Mouse (Mus musculus): ENCODE data around the gene Ugt1a1. TPM values are rescaled to one million over a fixed set of nuclear protein-coding genes. Genes with fewer than 3 reads are reported as not detected.

Ugt1a1 gene
- polyA plus RNA-seq, 1 experiment = 9.0 TPM

GRCm38 (mm10) chr1:88234646-88235045, 22.9 kb downstream of the Ugt1a1 start:
- DNase-seq (ENCODE audit: low spot score) = no peak

- peak; percentile 49 for DNase-seq (ENCODE audit: low spot score)
Observed at GRCm38 (mm10) chr1:88235046-88235893, 23.5 kb downstream of the Ugt1a1 start.

- no peak for DNase-seq (ENCODE audit: low spot score)
Observed at GRCm38 (mm10) chr1:88235894-88236415, 24.2 kb downstream of the Ugt1a1 start.

- DNase-seq (ENCODE audit: low spot score) = peak; percentile 57
Observed at GRCm38 (mm10) chr1:88237311-88237710, 25.6 kb downstream of the Ugt1a1 start.

GRCm38 (mm10) chr1:88238771-88239170, 27.0 kb downstream of the Ugt1a1 start:
- DNase-seq (ENCODE audit: low spot score) = no peak

- DNase-seq (ENCODE audit: low spot score) = peak; percentile 34
Observed at GRCm38 (mm10) chr1:88240072-88240471, 28.3 kb downstream of the Ugt1a1 start.

DNA sequence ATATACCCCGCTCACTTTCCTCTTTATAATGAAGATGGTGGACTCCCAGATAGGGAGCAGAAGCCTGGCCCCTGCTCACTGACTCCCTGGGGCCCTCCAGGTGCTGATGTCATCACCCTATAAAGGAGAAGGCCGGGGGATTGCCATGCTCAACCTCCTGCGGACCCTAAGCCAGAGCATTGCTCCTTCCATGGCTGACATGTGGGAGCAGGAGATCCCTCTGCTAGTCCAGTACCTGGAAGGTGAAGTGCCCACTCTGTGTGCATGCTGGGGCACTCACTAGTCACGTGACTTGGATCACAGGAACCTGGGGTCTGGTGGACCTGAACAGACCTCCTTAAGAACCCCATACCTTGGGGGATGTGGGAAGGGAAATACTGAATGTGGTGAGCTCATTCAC, 28.8 kb downstream of the Ugt1a1 start:
- peak; percentile 43 for DNase-seq (ENCODE audit: low spot score)

DNA sequence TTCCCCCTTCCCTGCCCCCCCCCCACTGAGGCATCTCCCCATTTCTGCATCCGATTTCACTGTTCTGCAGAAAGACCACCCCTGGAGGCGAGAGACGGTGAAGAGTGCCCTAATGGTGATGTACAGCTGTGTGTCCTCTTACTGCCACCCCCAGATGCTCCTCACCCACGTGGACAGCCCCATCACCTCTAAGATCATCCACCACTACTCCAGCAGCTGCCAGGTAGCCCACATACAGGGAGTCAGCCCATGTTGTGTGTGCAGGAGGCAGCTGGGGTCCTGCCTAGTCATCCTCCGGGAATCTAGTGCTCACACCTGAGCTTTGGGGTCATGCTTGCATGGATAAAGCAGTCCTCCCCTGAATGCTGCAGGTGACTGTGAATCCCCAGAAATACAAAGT, 32.1 kb downstream of the Ugt1a1 start:
- DNase-seq (ENCODE audit: low spot score) = no peak

- no peak for DNase-seq (ENCODE audit: low spot score)
Observed at GRCm38 (mm10) chr1:88245881-88246280, 34.1 kb downstream of the Ugt1a1 start.

GRCm38 (mm10) chr1:88246386-88246785, 34.6 kb downstream of the Ugt1a1 start:
- no peak for DNase-seq (ENCODE audit: low spot score)

- DNase-seq (ENCODE audit: low spot score) = no peak
Observed at GRCm38 (mm10) chr1:88247660-88248059, 35.9 kb downstream of the Ugt1a1 start.

DNA sequence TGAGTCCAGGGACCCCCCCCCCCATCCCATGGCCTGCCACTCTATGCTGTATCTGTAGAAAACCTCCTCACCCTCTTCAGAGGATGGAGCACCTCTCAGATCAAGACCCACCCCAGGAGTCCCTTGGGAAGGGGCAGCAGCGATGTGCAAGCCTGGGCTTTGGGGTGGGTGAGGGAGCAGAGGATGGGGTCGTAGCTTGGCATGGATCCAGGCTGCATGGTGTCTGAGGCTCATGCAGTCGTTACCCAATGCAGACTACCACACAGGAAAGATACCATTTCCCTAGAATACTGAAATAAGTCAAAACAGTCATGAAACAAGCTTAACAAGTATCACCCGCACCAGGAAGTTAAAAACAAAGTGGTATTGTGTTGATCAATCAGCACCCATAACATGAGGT, 36.9 kb downstream of the Ugt1a1 start:
- DNase-seq (ENCODE audit: low spot score) = no peak

- DNase-seq (ENCODE audit: low spot score) = no peak
Observed at GRCm38 (mm10) chr1:88249596-88249995, 37.8 kb downstream of the Ugt1a1 start.

GRCm38 (mm10) chr1:88250023-88250422, 38.3 kb downstream of the Ugt1a1 start:
- no peak for DNase-seq (ENCODE audit: low spot score)

- DNase-seq (ENCODE audit: low spot score) = no peak
Observed at GRCm38 (mm10) chr1:88253106-88253505, 41.3 kb downstream of the Ugt1a1 start.

DNA sequence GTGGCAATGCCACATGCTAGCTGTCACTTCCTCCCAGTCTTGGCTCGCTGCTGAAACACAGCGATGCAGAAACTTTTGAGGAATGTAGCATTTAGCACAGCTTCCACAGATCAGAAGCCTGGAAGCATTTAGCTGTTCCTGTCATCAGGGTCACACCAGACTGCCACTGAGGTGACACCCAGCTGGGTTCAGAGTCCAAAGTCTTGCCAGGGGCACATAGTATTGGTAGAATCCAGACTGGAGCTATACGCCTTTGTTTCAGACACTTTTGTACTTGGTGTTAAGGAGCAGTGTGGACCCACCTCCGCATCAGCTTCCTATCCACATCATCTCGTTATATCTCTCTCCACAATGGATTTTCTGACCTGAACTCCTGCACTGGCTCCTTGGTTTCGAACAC, 41.8 kb downstream of the Ugt1a1 start:
- no peak for DNase-seq (ENCODE audit: low spot score)

GRCm38 (mm10) chr1:88254793-88255465, 43.2 kb downstream of the Ugt1a1 start:
- DNase-seq (ENCODE audit: low spot score) = no peak

GRCm38 (mm10) chr1:88255466-88255857, 43.7 kb downstream of the Ugt1a1 start:
- DNase-seq (ENCODE audit: low spot score) = no peak

DNA sequence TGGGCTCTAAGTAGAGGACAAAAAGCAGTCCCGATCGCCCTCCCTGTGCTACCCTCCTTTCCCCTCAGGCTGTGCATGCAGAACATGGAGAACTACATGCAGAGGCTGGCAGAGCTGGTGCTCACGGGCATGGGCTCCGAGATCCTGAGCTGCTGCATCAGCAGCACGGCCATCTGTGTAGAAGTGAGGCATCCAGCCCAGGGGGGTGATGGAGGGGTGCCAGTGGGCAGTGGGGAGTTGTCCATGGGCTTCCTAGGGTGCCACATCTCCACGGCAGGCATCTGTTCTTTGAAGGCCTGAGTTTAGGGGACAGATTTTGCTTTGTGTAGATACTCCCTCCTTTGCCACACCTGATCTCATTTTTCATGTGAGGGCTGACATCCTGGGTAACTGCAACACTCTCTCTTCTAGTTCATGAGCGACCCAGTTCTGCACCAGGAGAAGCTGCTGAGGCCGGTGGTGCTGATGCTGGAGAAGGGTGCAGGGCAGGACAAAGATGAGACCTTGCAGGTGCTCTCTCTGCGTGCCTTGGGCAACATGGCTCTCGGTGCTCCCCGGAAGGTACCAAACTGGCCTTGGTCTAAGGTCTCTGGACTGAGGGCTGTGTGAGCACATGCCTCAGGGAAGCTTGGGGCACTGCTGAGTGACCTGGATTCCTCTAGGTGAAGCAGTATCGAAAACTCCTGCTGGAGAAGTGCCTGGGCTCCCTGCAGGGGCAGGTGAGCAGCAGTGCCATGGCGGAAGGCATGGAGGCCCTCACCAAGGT, 44.4 kb downstream of the Ugt1a1 start:
- DNase-seq (ENCODE audit: low spot score) = no peak

- no peak for DNase-seq (ENCODE audit: low spot score)
Observed at GRCm38 (mm10) chr1:88256886-88257663, 45.3 kb downstream of the Ugt1a1 start.

- no peak for DNase-seq (ENCODE audit: low spot score)
Observed at GRCm38 (mm10) chr1:88257681-88258080, 45.9 kb downstream of the Ugt1a1 start.
